Mouse (Mus musculus) kidney, embryonic 14.5 days (tissue): ENCODE measurements around the gene Unc45a. TPM values are rescaled to one million over a fixed set of nuclear protein-coding genes. Genes with fewer than 3 reads are reported as not detected.

Experiments used
- ATAC-seq: fragments of 200-750 bp; cut with Nextera tagmentation; 2 replicates; pipeline ENCODE4 v1.8.0; 2017; ENCODE audit warnings: moderate number of reproducible peaks, mild to moderate bottlenecking, moderate TSS enrichment, moderate library complexity; ENCODE audit not compliant: low FRiP score, low TSS enrichment
- H3K27ac ChIP-seq: fragments of 300-500 bp; sonication (generic); 2 replicates; pipeline ENCODE4 v1.5.1; 2014; ENCODE audit warnings: low read depth, mild to moderate bottlenecking, low read length, moderate library complexity, mixed read lengths
- H3K27me3 ChIP-seq: fragments of 300-500 bp; sonication (generic); 2 replicates; pipeline ENCODE4 v1.6.1; 2014; ENCODE audit warnings: mild to moderate bottlenecking, low read length; ENCODE audit not compliant: control insufficient read depth, insufficient read depth
- H3K36me3 ChIP-seq: fragments of 300-500 bp; sonication (generic); 2 replicates; pipeline ENCODE4 v1.6.1; 2014; ENCODE audit warnings: low read length, mixed read lengths; ENCODE audit not compliant: control insufficient read depth, insufficient read depth
- H3K4me1 ChIP-seq: fragments of 300-500 bp; sonication (generic); 2 replicates; pipeline ENCODE4 v1.6.1; 2014; ENCODE audit warnings: low read length, mixed read lengths; ENCODE audit not compliant: control insufficient read depth, insufficient read depth
- H3K4me2 ChIP-seq: fragments of 300-500 bp; sonication (generic); replicated peaks from 2 replicates; pipeline ENCODE4 v1.6.1; 2014; ENCODE audit warnings: low read depth, mild to moderate bottlenecking, low read length
- H3K4me3 ChIP-seq: fragments of 300-500 bp; sonication (generic); 2 replicates; pipeline ENCODE4 v1.5.1; 2014; ENCODE audit warnings: mild to moderate bottlenecking, low read length
- H3K9ac ChIP-seq: fragments of 300-500 bp; sonication (generic); 2 replicates; pipeline ENCODE4 v1.6.1; 2014; ENCODE audit warnings: low read depth, mild to moderate bottlenecking, low read length, moderate library complexity
- H3K9me3 ChIP-seq: fragments of 300-500 bp; sonication (generic); 2 replicates; pipeline ENCODE4 v1.6.1; 2016; ENCODE audit warnings: low read length; ENCODE audit not compliant: control insufficient read depth
- WGBS: fragments of 180-500 bp; shearing (Covaris S2); extraction: QIAGEN DNeasy Blood & Tissue Kit; methylation state at CpG from one replicate; pipeline ENCODE4 v1.1.7; 2014; 5-methylcytosine and 5-hydroxymethylcytosine counted together
- polyA plus RNA-seq: library from polyadenylated mRNA; unstranded; fragments of >200 nt; fragmentation: Nextera tagmentation; extraction: Ambion mirVana; gene quantifications from 2 replicates; pipeline ENCODE4 v1.2.1, GENCODE M21; 2014

Gene Unc45a
- polyA plus RNA-seq, 1 experiment from 2014 or later: 27.8 TPM

DNA sequence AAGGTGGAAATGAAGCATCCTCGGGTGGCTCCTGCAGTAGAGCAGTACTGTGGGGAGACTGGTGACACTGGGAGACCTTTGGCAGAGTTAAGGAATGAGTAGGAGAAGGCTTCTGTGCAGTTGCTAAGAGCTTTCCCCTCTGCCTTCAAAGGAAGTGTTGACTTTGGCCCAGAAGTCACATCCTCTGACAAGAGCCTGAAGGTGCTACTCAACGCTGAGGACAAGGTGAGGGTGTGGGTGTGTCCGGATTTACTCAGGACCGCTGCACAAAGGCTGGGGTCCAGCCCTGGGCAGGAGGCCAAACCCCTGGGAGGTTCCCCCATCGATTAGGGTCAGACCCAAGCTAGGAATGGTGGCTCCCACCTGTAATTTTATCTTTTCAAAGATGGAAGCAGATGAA, 56.4 kb downstream of the Unc45a start:
- peaks cover 61% of the 10 kb centered on the region for H3K36me3 ChIP-seq
- H3K9me3 ChIP-seq: no peaks in the 10 kb centered on the region
- no peak overlapping the region for H3K9ac ChIP-seq
- no peak overlapping the region for H3K27ac ChIP-seq
- H3K4me2 ChIP-seq: no peak overlapping the region
- no peaks in the 10 kb centered on the region for H3K4me1 ChIP-seq
- 86% methylated on average over 5 of the region's 5 CpGs for WGBS
- ATAC-seq: no peak
- no peak overlapping the region for H3K4me3 ChIP-seq
- no peaks in the 10 kb centered on the region for H3K27me3 ChIP-seq

DNA sequence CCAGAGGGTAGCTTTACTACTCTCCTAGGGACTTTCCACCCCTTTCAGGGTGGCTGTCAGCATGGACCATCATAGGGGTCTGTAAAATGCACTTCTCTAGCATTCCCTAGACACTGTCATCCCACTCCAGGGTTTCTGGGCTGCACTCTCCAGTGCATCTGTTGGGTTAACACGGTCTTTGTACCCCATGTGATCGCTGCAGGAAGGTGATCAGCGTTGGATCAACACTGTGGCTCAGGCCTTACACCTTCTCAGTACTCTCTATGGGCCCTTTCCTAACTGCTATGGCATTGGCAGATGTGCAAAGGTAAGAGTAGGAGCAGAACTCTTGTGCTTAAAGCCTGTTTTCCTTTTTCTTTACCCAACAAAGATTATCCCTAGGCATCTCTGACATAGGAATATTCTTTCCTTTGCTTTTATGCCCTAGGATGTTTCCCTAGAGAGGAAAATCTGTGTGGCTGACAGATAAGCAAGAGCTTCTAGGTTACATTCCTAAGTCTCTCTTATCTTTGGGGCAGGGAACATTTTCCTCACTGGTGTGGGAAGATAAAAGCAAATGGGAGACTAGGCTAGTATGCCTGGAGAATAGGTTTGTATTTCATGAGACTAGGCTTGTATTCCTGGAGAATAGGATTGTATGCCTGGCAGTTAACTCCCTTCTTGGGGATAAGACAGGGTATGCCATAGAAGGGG, 57.4 kb downstream of the Unc45a start:
- no peak overlapping the region for H3K4me3 ChIP-seq
- no peaks in the 10 kb centered on the region for H3K9me3 ChIP-seq
- 88% methylated on average over 3 of the region's 3 CpGs for WGBS
- H3K27me3 ChIP-seq: no peaks in the 10 kb centered on the region
- no peak overlapping the region for H3K27ac ChIP-seq
- no peaks in the 10 kb centered on the region for H3K4me1 ChIP-seq
- H3K36me3 ChIP-seq: peaks cover 67% of the 10 kb centered on the region
- no peak overlapping the region for H3K4me2 ChIP-seq
- H3K9ac ChIP-seq: no peak overlapping the region
- no peak for ATAC-seq

DNA sequence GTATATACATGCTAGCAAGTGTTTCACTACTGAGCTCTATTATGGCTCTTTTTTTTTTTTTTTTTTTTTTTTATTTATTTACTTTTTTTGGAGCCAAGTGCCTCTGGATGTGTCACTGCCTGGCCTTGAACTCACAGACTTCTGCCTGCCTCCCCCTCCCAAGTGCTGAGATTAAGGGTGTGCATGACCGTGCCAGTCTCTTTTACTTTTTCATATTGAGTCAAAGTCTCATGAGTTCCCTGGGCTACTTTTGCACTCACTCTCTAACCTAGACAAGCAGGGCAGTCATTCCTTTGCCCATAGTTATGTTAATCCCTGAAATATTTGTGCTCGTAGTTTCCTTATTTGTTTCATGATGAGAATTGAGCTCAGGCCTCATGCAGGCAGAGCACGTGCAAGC, 59.2 kb downstream of the Unc45a start:
- no peaks in the 10 kb centered on the region for H3K9me3 ChIP-seq
- H3K4me3 ChIP-seq: no peak overlapping the region
- H3K36me3 ChIP-seq: peaks cover 64% of the 10 kb centered on the region
- 92% methylated on average over 3 of the region's 3 CpGs for WGBS
- no peak overlapping the region for H3K9ac ChIP-seq
- no peaks in the 10 kb centered on the region for H3K27me3 ChIP-seq
- ATAC-seq: no peak
- no peak overlapping the region for H3K27ac ChIP-seq
- no peak overlapping the region for H3K4me2 ChIP-seq
- no peaks in the 10 kb centered on the region for H3K4me1 ChIP-seq

DNA sequence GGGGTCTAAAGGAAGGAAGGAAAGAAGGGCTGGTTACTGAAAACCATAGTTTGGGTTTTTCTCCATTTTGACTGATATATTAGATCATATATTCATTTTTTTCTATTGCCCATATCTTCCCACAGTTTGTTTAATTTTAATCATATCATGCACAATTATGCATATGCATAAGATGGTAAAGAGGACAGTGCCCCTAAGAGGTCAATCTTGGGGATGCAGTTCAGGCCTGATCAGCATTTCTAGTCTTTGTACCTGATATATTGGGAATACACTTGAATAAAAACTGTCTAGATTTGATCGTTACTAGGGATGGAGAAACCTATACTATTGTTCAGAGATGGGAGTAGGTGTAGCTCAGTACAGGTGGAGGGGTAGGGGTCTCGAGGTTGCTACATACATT, 59.8 kb downstream of the Unc45a start:
- Histone ChIP-seq H3K9ac (no peak overlapping the region), H3K36me3 (peaks cover 64% of the 10 kb centered on the region), H3K4me1 (no peaks in the 10 kb centered on the region), H3K27me3 (no peaks in the 10 kb centered on the region), H3K4me3 (no peak overlapping the region), H3K9me3 (no peaks in the 10 kb centered on the region), H3K4me2 (no peak overlapping the region), H3K27ac (no peak overlapping the region)
- 92% methylated on average over 2 of the region's 2 CpGs for WGBS
- ATAC-seq: no peak

DNA sequence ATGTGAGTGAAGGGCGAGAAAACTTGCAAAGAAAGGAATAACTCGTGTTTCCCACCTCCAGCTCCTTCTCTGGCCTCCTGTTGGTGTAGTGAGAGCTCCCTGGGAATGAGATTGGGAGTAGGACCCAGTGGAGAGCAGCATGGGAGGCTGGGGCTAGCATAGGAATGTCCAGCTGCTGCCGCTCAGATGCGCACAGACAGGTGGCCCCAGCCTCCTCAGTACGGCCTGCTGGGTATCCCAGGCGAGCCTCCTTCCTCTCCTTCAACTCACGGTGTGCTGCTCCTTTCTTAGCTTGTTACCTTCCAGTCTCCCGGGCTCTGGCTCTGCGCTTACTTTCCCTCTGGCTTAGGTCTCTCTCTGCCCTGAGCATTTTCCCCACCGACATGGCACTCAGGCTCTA, 60.8 kb downstream of the Unc45a start:
- ATAC-seq: no peak
- H3K36me3 ChIP-seq: peaks cover 61% of the 10 kb centered on the region
- WGBS: 87% methylated on average over 10 of the region's 10 CpGs

DNA sequence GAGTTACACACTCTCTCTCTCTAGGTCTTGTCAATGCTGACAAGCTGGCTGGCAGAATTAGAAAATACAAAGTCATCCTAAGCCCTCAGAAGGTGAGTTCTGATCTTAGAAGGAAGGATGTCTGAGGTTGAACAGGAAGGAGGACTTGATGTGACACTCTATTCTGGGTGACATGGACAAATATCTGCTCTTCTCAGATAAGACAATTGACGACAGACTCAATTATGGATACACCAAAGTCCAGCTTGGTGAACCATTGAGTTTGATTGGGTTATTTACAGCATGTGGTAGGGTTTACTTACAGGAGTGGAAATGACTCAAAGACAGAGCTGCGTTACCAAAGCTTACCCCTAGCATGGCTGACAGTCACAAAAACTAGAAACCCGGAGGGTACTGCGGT, 64.4 kb downstream of the Unc45a start:
- H3K27me3 ChIP-seq: no peaks in the 10 kb centered on the region
- H3K36me3 ChIP-seq: peaks cover 52% of the 10 kb centered on the region
- no peaks in the 10 kb centered on the region for H3K4me1 ChIP-seq
- H3K4me2 ChIP-seq: no peak overlapping the region
- H3K9ac ChIP-seq: no peak overlapping the region
- 97% methylated on average over 4 of the region's 4 CpGs for WGBS
- peaks cover 12% of the 10 kb centered on the region for H3K9me3 ChIP-seq
- H3K4me3 ChIP-seq: no peak overlapping the region
- no peak overlapping the region for H3K27ac ChIP-seq
- ATAC-seq: no peak

More for the DNA sequence above, 60.8 kb downstream of the Unc45a start:
- Histone ChIP-seq H3K9me3 (peaks cover 2% of the 10 kb centered on the region; the same call in 1 of the 2 replicates), H3K4me1 (no peaks in the 10 kb centered on the region), H3K27me3 (no peaks in the 10 kb centered on the region), H3K4me2 (no peak overlapping the region), H3K9ac (no peak overlapping the region), H3K27ac (no peak overlapping the region), H3K4me3 (no peak overlapping the region)

Other genes starting within 250 kb of the Unc45a start
- gene Idh2, start 225.6 kb downstream of the Unc45a start, polyA plus RNA-seq: 549 and 658 TPM in 2 replicates
- 13.0 and 19.9 TPM in 2 replicates for gene Sema4b, start 154.2 kb downstream of the Unc45a start, polyA plus RNA-seq
- 100 and 139 TPM in 2 replicates for gene Cib1, start 108.2 kb downstream of the Unc45a start, polyA plus RNA-seq
- 3.3 and 5.3 TPM in 2 replicates for gene Gdpgp1, start 108.1 kb downstream of the Unc45a start, polyA plus RNA-seq
- gene Ttll13, start 94.6 kb downstream of the Unc45a start, polyA plus RNA-seq: 0.47 and 1.7 TPM in 2 replicates
- 44.8 and 49.7 TPM in 2 replicates for gene Ngrn, start 79.8 kb downstream of the Unc45a start, polyA plus RNA-seq
- gene Vps33b, start 71.4 kb downstream of the Unc45a start, polyA plus RNA-seq: 9.9 and 15.5 TPM in 2 replicates
- 140 and 158 TPM in 2 replicates for gene Prc1, start 46.6 kb downstream of the Unc45a start, polyA plus RNA-seq
- gene Rccd1, start 16.6 kb downstream of the Unc45a start, polyA plus RNA-seq: 15.1 and 15.9 TPM in 2 replicates
- gene Hddc3, start 2.1 kb upstream of the Unc45a start, polyA plus RNA-seq: 19.9 and 22.4 TPM in 2 replicates
- 11.9 and 17.2 TPM in 2 replicates for gene Man2a2, start 30.4 kb upstream of the Unc45a start, polyA plus RNA-seq
- 10.7 and 11.4 TPM in 2 replicates for gene Fes, start 46.9 kb upstream of the Unc45a start, polyA plus RNA-seq
- gene Furin, start 64.4 kb upstream of the Unc45a start, polyA plus RNA-seq: 11.3 and 13.6 TPM in 2 replicates
- gene Blm, start 194.1 kb upstream of the Unc45a start, polyA plus RNA-seq: 24.1 and 34.5 TPM in 2 replicates